Mouse (Mus musculus): ENCODE data around the gene Clec2d.
A peak's percentile ranks its signal among the peaks of the same experiment; 100 is the strongest.

Gene Clec2d

GRCm38 (mm10) chr6:129224090-129224489 lies 43.7 kb downstream of the Clec2d start:
- DNase-seq (ENCODE audit: low read depth) = no peak

- DNase-seq (ENCODE audit: low read depth) = no peak
Measured at GRCm38 (mm10) chr6:129225078-129225477, 44.7 kb downstream of the Clec2d start.

- no peak for DNase-seq (ENCODE audit: low read depth)
Measured at GRCm38 (mm10) chr6:129228935-129229773, 48.7 kb downstream of the Clec2d start.

GRCm38 (mm10) chr6:129229774-129230578 lies 49.6 kb downstream of the Clec2d start:
- DNase-seq (ENCODE audit: low read depth) = no peak

- no peak for DNase-seq (ENCODE audit: low read depth)
Measured at GRCm38 (mm10) chr6:129232005-129232841, 51.8 kb downstream of the Clec2d start.

- DNase-seq (ENCODE audit: low read depth) = peak; percentile 71
Measured at GRCm38 (mm10) chr6:129232842-129233205, 52.4 kb downstream of the Clec2d start.

- no peak for DNase-seq (ENCODE audit: low read depth)
Measured at GRCm38 (mm10) chr6:129233366-129233954, 53.0 kb downstream of the Clec2d start.

GRCm38 (mm10) chr6:129233955-129234369 lies 53.5 kb downstream of the Clec2d start:
- no peak for DNase-seq (ENCODE audit: low read depth)

GRCm38 (mm10) chr6:129234456-129235360 lies 54.3 kb downstream of the Clec2d start:
- DNase-seq (ENCODE audit: low read depth) = no peak

- DNase-seq (ENCODE audit: low read depth) = no peak
Measured at GRCm38 (mm10) chr6:129235855-129236461, 55.5 kb downstream of the Clec2d start.

Data from c-Kit-positive CD71-negative TER-119-negative erythroid progenitor cells, embryonic 14.5 days (primary cell).